In the genomic region with DNA sequence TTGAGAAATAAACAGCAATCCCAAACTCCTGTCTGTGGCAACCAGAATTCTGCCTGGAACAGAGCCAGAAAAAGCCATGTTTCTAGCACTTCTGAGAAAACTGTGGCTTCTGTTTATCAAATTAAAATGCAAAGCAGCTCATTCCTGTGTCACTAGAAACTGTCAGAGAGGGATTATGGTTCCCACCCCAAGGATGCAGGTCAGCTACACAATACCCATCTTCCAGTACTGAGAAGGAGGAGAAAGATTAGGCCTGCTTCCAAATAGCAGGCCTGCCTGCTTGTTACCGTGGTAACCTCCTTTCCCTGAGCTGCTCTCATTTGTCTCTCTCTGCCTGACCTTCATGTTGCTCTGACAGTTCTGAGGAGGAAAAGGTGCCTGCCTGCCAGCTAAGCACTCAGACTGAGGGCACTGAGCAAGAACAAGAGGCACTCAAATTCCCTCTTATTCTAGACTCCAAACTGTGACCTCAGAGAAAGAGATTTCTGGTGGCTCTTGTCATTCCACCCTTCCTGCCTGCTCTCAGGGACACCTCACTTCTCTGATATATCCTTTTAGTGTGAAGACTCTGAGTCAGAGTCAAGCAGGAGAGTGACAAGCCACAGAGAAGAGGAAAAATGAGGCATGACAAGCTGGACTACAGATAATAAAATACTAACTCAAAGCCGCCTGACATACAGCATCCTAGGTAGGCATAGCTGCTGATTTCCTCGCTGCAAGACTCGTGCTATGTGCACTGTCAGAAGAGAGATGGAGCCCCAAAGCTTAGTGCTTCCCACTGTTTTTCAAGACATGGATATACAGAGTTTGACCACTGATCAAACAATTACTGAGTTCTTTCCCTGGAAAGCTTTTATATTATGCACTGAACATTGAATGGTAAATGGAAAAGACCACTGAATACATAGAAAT, we compare ENCODE assay signal across 8 mouse cellular contexts.
DNase-seq lines count a peak whose midpoint lies in the region; ATAC-seq lines count a peak whose summit lies in the region.

No protein-coding gene starts in this region.

- ATAC-seq in embryonic facial prominence, embryonic 11.5 days (replicated peaks; ENCODE audit: insufficient number of reproducible peaks, low FRiP score, low TSS enrichment, low read depth) = no peak
- ATAC-seq in heart, embryonic 15.5 days (replicated peaks; ENCODE audit: insufficient number of reproducible peaks, insufficient read depth, low FRiP score, low read depth) = peak; percentile 80
- peak; percentile 52; the same call in 1 of the 2 replicates for ATAC-seq in lung, embryonic 15.5 days (ENCODE audit: borderline replicate concordance, extremely low read depth, low FRiP score, low TSS enrichment)
- no peak for ATAC-seq in erythroid progenitor cell, adult 5-6 weeks (replicated peaks; ENCODE audit: low FRiP score, poor library complexity, severe bottlenecking)

- no peak overlapping the region for H3K4me3 ChIP-seq in embryonic facial prominence, embryonic 11.5 days (ENCODE audit: low read depth, low read length)
- no peak overlapping the region for H3K4me3 ChIP-seq in heart, embryonic 15.5 days
- no peak overlapping the region for H3K4me3 ChIP-seq in lung, embryonic 15.5 days

- H3K36me3 ChIP-seq in embryonic facial prominence, embryonic 11.5 days (replicated peaks; ENCODE audit: control insufficient read depth, insufficient read depth, low read depth, low read length) = no peaks in the 10 kb centered on the region
- no peaks in the 10 kb centered on the region for H3K36me3 ChIP-seq in heart, embryonic 15.5 days
- H3K36me3 ChIP-seq in lung, embryonic 15.5 days = no peaks in the 10 kb centered on the region

- 65% methylated on average over 4 of the region's 4 CpGs for WGBS in embryonic facial prominence, embryonic 11.5 days
- 25% methylated on average over 4 of the region's 4 CpGs for WGBS in heart, embryonic 15.5 days
- 33% methylated on average over 4 of the region's 4 CpGs for WGBS in lung, embryonic 15.5 days

- no peak overlapping the region for H3K9ac ChIP-seq in embryonic facial prominence, embryonic 11.5 days (replicated peaks; ENCODE audit: low read length)
- no peak overlapping the region for H3K9ac ChIP-seq in heart, embryonic 15.5 days
- no peak overlapping the region for H3K9ac ChIP-seq in lung, embryonic 15.5 days

- no peaks in the 10 kb centered on the region for H3K9me3 ChIP-seq in embryonic facial prominence, embryonic 11.5 days (replicated peaks; ENCODE audit: control insufficient read depth, low read length)
- no peaks in the 10 kb centered on the region for H3K9me3 ChIP-seq in heart, embryonic 15.5 days (replicated peaks)
- H3K9me3 ChIP-seq in lung, embryonic 15.5 days = no peaks in the 10 kb centered on the region

- H3K4me1 ChIP-seq in embryonic facial prominence, embryonic 11.5 days (ENCODE audit: control insufficient read depth, insufficient read depth, low read length) = no peaks in the 10 kb centered on the region; the same call in 1 of the 2 replicates
- peaks cover 34% of the 10 kb centered on the region for H3K4me1 ChIP-seq in heart, embryonic 15.5 days (replicated peaks)
- H3K4me1 ChIP-seq in lung, embryonic 15.5 days = peaks cover 22% of the 10 kb centered on the region

- no peaks in the 10 kb centered on the region for H3K27me3 ChIP-seq in embryonic facial prominence, embryonic 11.5 days (ENCODE audit: control insufficient read depth, insufficient read depth, low read length)
- H3K27me3 ChIP-seq in heart, embryonic 15.5 days = no peaks in the 10 kb centered on the region
- H3K27me3 ChIP-seq in lung, embryonic 15.5 days = no peaks in the 10 kb centered on the region

- no peak overlapping the region for H3K4me2 ChIP-seq in embryonic facial prominence, embryonic 11.5 days (ENCODE audit: low read depth, low read length)
- peak overlapping the region; percentile 17; the same call in 1 of the 2 replicates for H3K4me2 ChIP-seq in heart, embryonic 15.5 days
- no peak overlapping the region for H3K4me2 ChIP-seq in lung, embryonic 15.5 days

- DNase-seq in heart, adult 11 months = peak; percentile 93
- no peak for DNase-seq in heart, adult 8-10 months (ENCODE audit: low spot score)
- DNase-seq in embryonic facial prominence, embryonic 11.5 days (ENCODE audit: low spot score) = peak; percentile 35
- peak; percentile 6 to 24 for DNase-seq in kidney, postnatal 4 days
- peak; percentile 65 for DNase-seq in right cerebral cortex, adult 18-20 months

- H3K27ac ChIP-seq in embryonic facial prominence, embryonic 11.5 days (replicated peaks; ENCODE audit: low read depth, low read length) = no peak overlapping the region
- peak overlapping the region; percentile 76 for H3K27ac ChIP-seq in heart, embryonic 15.5 days
- peak overlapping the region; percentile 60 for H3K27ac ChIP-seq in lung, embryonic 15.5 days

Comparison
In these comparisons a context has a peak if more than half of its experiments do, and no peak if none do; other contexts are left out.
1. ATAC-seq: peak in heart, embryonic 15.5 days (single experiment) and lung, embryonic 15.5 days (single experiment); none in embryonic facial prominence, embryonic 11.5 days (single experiment) and erythroid progenitor cell, adult 5-6 weeks (single experiment).